Mouse (Mus musculus) liver, embryonic 14.5 days (tissue): ENCODE data around the gene Gm14327.
"Not testable (repeated sequence)": the region's sequence is repeated elsewhere in the genome, so short reads cannot be mapped to it uniquely, and the experiment has no call there.

Source experiments
- CTCF ChIP-seq: IDR thresholded peaks from 2 replicates; pipeline ENCODE4 v1.5.1; 2016; ENCODE audit warnings: antibody characterized with exemption, low read depth, control low read depth
- EP300 ChIP-seq: IDR thresholded peaks from 2 replicates; pipeline ENCODE4 v1.6.1; 2016; ENCODE audit warnings: antibody characterized with exemption, low read depth

- not testable (repeated sequence) for TF ChIP-seq CTCF, EP300
Observed at GRCm38 (mm10) chr2:177897046-177897578, at the start of gene Gm14327.
